Mouse (Mus musculus) liver, adult 2 months (tissue): Measurements from ENCODE around the gene Tmem9b.

Experiments used
- CTCF ChIP-seq: fragments of 200-500 bp; IDR thresholded peaks from 2 replicates; pipeline ENCODE4 v1.5.1; 2011; ENCODE audit warnings: low read depth, low read length, control low read depth
- POLR2A ChIP-seq: fragments of 200-500 bp; IDR thresholded peaks from 2 replicates; pipeline ENCODE4 v1.6.1; 2011; ENCODE audit warnings: low read length, control low read depth; ENCODE audit not compliant: insufficient read depth; ENCODE audit errors: extremely low read depth

DNA sequence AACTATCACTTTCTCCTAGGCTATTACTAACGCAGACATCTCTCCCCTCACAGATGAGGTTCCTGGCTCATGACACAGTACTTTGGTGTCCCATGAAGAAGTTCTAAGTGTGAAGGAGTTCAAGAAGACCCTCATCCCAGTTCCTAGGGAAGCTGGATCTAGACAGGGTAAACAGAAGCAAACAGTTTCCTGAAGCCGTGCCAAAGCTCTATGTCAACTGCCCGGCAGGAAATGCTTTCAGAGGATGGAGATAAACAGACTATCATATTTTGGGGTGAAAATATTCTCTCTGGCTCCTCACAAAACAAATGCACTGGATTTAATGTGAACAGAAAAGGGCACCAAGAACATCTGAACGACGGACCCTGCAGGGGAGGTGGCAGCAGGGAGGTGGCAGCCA is 61.7 kb downstream of the Tmem9b start:
- TF ChIP-seq POLR2A = no peak
- TF ChIP-seq CTCF = no peak
